Mouse (Mus musculus) lung, adult 18-20 months (tissue): ENCODE data around the gene Apoa1.

Source experiments
- DNase-seq, 2 experiments: peaks; one replicate each; pipeline ENCODE4 v3.0.0; 2022; ENCODE audit warnings: mixed read lengths in 2 of 2

Apoa1 gene

GRCm38 (mm10) chr9:46215338-46216322, 12.8 kb upstream of the Apoa1 start:
- DNase-seq = peak; percentile 31 to 53

GRCm38 (mm10) chr9:46216744-46217470, 11.5 kb upstream of the Apoa1 start:
- DNase-seq = no peak

- DNase-seq = no peak
These were observed 10.2 kb upstream of the Apoa1 start for GRCm38 (mm10) chr9:46218176-46218575.

GRCm38 (mm10) chr9:46223090-46223489, 5.3 kb upstream of the Apoa1 start:
- peak; percentile 22 to 25 for DNase-seq

GRCm38 (mm10) chr9:46224101-46224500, 4.3 kb upstream of the Apoa1 start:
- no peak for DNase-seq

GRCm38 (mm10) chr9:46224945-46225660, 3.3 kb upstream of the Apoa1 start:
- no peak for DNase-seq

- no peak for DNase-seq
These were observed 1.2 kb upstream of the Apoa1 start for GRCm38 (mm10) chr9:46227064-46227614.

- DNase-seq = peak; percentile 79 to 87
These were observed 1.4 kb downstream of the Apoa1 start for GRCm38 (mm10) chr9:46229573-46230449.

GRCm38 (mm10) chr9:46230450-46230975, 2.1 kb downstream of the Apoa1 start:
- no peak for DNase-seq

GRCm38 (mm10) chr9:46235196-46235595, 6.8 kb downstream of the Apoa1 start:
- no peak for DNase-seq

- DNase-seq = no peak
These were observed 7.0 kb downstream of the Apoa1 start, which contains the start of gene Apoc3 for GRCm38 (mm10) chr9:46235596-46235648. Gene Apoc3, minus strand, starts transcription at chr9:46235636.

GRCm38 (mm10) chr9:46235649-46236048, 7.3 kb downstream of the Apoa1 start:
- no peak for DNase-seq

- no peak for DNase-seq
These were observed 10.5 kb downstream of the Apoa1 start for GRCm38 (mm10) chr9:46238850-46239249.

- DNase-seq = no peak
These were observed 12.3 kb downstream of the Apoa1 start, which contains the start of gene Apoa4 for GRCm38 (mm10) chr9:46240526-46241153. Gene Apoa4, plus strand, starts transcription at chr9:46240696.

- DNase-seq = no peak
These were observed 13.4 kb downstream of the Apoa1 start for GRCm38 (mm10) chr9:46241818-46242217.

- no peak for DNase-seq
These were observed 14.7 kb downstream of the Apoa1 start for GRCm38 (mm10) chr9:46243122-46243521.

GRCm38 (mm10) chr9:46243584-46243983, 15.2 kb downstream of the Apoa1 start:
- no peak for DNase-seq

- DNase-seq = peak; percentile 37 to 64
These were observed 18.5 kb downstream of the Apoa1 start for GRCm38 (mm10) chr9:46246752-46247324.

- DNase-seq = no peak
These were observed 27.8 kb downstream of the Apoa1 start for GRCm38 (mm10) chr9:46256177-46256576.

GRCm38 (mm10) chr9:46256658-46257385, 28.4 kb downstream of the Apoa1 start:
- DNase-seq = no peak
